Mouse (Mus musculus): Measurements from ENCODE around the gene Prkrip1. TPM values are rescaled to one million over a fixed set of nuclear protein-coding genes. Genes with fewer than 3 reads are reported as not detected.

Prkrip1 gene
- total RNA-seq, 1 experiment from 2014 or later = 29.0 TPM

GRCm38 (mm10) chr5:136135571-136136291, 63.0 kb downstream of the Prkrip1 start, which contains the start of the genes Lrwd1 and Alkbh4:
Lrwd1 (minus strand) TSS chr5:136136074.
Alkbh4 (plus strand) TSS chr5:136136146.
- ATAC-seq (ENCODE audit: extremely low read depth, insufficient number of reproducible peaks, low FRiP score, poor library complexity, severe bottlenecking) = peak; percentile 94

Other genes starting within 250 kb of the Prkrip1 start
- 5.0 and 5.6 TPM in 2 replicates for gene Ssc4d, start 224.4 kb downstream of the Prkrip1 start, total RNA-seq (2017)
- not detected in 2 replicates for gene Zp3, start 218.9 kb downstream of the Prkrip1 start, total RNA-seq (2017)
- gene Dtx2, start 204.2 kb downstream of the Prkrip1 start, total RNA-seq (2017) = 13.0 and 13.7 TPM in 2 replicates
- gene Upk3b, start 160.5 kb downstream of the Prkrip1 start, total RNA-seq (2017) = not detected in 2 replicates
- 0.61 and 2.8 TPM in 2 replicates for gene Upk3bl, start 144.5 kb downstream of the Prkrip1 start, total RNA-seq (2017)
- 7.3 and 8.5 TPM in 2 replicates for gene Rasa4, start 115.0 kb downstream of the Prkrip1 start, total RNA-seq (2017)
- 47.6 and 55.0 TPM in 2 replicates for gene Polr2j, start 82.3 kb downstream of the Prkrip1 start, total RNA-seq (2017)
- 32.9 and 34.4 TPM in 2 replicates for gene Lrwd1, start 62.9 kb downstream of the Prkrip1 start, total RNA-seq (2017)
- gene Alkbh4, start 62.8 kb downstream of the Prkrip1 start, total RNA-seq (2017) = 3.7 and 7.9 TPM in 2 replicates
- 92.9 and 95.5 TPM in 2 replicates for gene Orai2, start 28.2 kb downstream of the Prkrip1 start, total RNA-seq (2017)
- 7.9 and 8.4 TPM in 2 replicates for gene Sh2b2, start 47.6 kb upstream of the Prkrip1 start, total RNA-seq (2017)